Mouse (Mus musculus): ENCODE measurements around the gene Glb1l. TPM values are rescaled to one million over a fixed set of nuclear protein-coding genes. Genes with fewer than 3 reads are reported as not detected.

Gene Glb1l
- total RNA-seq, 2 experiments from 2014 or later: 6.7 to 8.2 TPM

- ATAC-seq (ENCODE audit: poor library complexity, severe bottlenecking): no peak
Observed at GRCm38 (mm10) chr1:75155837-75156236, 54.8 kb downstream of the Glb1l start.

DNA sequence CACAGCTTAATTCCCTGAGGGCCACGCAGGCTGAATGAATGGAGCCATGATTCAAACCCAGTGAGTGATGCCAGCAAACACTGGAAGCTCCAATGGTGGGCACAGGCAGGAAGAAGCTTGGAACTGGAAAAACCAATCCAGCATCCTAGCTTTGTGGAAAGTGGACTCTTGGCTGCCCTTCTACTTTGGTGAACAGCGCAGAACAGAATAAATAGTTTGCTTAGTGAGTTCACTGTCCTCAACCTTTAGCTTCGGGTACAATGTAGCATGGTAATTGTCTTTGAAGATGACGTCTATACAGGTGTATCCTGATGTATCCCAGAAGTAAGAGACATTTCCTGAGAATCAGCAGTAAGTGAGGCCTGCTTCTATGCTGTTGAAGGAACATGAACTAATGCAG is 61.9 kb downstream of the Glb1l start:
- ATAC-seq (ENCODE audit: poor library complexity, severe bottlenecking): no peak

Other genes starting within 250 kb of the Glb1l start
- 6.5 and 11.0 TPM in 2 replicates for gene Nhej1, start 85.6 kb downstream of the Glb1l start, total RNA-seq (2015)
- 8.2 and 9.9 TPM in 2 replicates for gene Nhej1, start 85.6 kb downstream of the Glb1l start, total RNA-seq (2017)
- gene Slc23a3, start 76.9 kb downstream of the Glb1l start, total RNA-seq (2015): 0.31 TPM in 1 of 2 replicates, not detected in the other
- gene Slc23a3, start 76.9 kb downstream of the Glb1l start, total RNA-seq (2017): not detected in 2 replicates
- 31.1 and 32.0 TPM in 2 replicates for gene Cnppd1, start 68.1 kb downstream of the Glb1l start, total RNA-seq (2015)
- 50.6 and 74.5 TPM in 2 replicates for gene Cnppd1, start 68.1 kb downstream of the Glb1l start, total RNA-seq (2017)
- gene Retreg2, start 68.0 kb downstream of the Glb1l start, total RNA-seq (2015): 34.9 and 37.0 TPM in 2 replicates
- gene Retreg2, start 68.0 kb downstream of the Glb1l start, total RNA-seq (2017): 34.8 and 35.9 TPM in 2 replicates
- gene Zfand2b, start 42.2 kb downstream of the Glb1l start, total RNA-seq (2015): 36.3 and 39.0 TPM in 2 replicates
- 44.0 and 47.4 TPM in 2 replicates for gene Zfand2b, start 42.2 kb downstream of the Glb1l start, total RNA-seq (2017)
- 2.5 and 4.0 TPM in 2 replicates for gene Abcb6, start 30.4 kb downstream of the Glb1l start, total RNA-seq (2015)
- gene Abcb6, start 30.4 kb downstream of the Glb1l start, total RNA-seq (2017): 3.6 and 5.3 TPM in 2 replicates
- 6.2 and 7.6 TPM in 2 replicates for gene Ankzf1, start 18.7 kb downstream of the Glb1l start, total RNA-seq (2015)
- gene Ankzf1, start 18.7 kb downstream of the Glb1l start, total RNA-seq (2017): 24.5 and 24.6 TPM in 2 replicates
- 26.7 and 34.8 TPM in 2 replicates for gene Atg9a, start 18.6 kb downstream of the Glb1l start, total RNA-seq (2015)
- gene Atg9a, start 18.6 kb downstream of the Glb1l start, total RNA-seq (2017): 12.8 and 21.3 TPM in 2 replicates
- gene Stk16, start within 50 bp of the Glb1l start, total RNA-seq (2015): 99.9 and 101 TPM in 2 replicates
- gene Stk16, start within 50 bp of the Glb1l start, total RNA-seq (2017): 71.1 and 84.6 TPM in 2 replicates
- 373 and 391 TPM in 2 replicates for gene Tuba4a, start 9.1 kb upstream of the Glb1l start, total RNA-seq (2015)
- 160 and 168 TPM in 2 replicates for gene Tuba4a, start 9.1 kb upstream of the Glb1l start, total RNA-seq (2017)
- not detected in 2 replicates for gene A630095N17Rik, start 21.3 kb upstream of the Glb1l start, total RNA-seq (2015)
- not detected in 2 replicates for gene A630095N17Rik, start 21.3 kb upstream of the Glb1l start, total RNA-seq (2017)
- 1.9 and 2.6 TPM in 2 replicates for gene Dnajb2, start 25.6 kb upstream of the Glb1l start, total RNA-seq (2015)
- gene Dnajb2, start 25.6 kb upstream of the Glb1l start, total RNA-seq (2017): 5.9 and 7.3 TPM in 2 replicates
- gene Ptprn, start 53.7 kb upstream of the Glb1l start, total RNA-seq (2015): not detected in 2 replicates
- gene Ptprn, start 53.7 kb upstream of the Glb1l start, total RNA-seq (2017): not detected in 2 replicates
- not detected in 2 replicates for gene Resp18, start 67.6 kb upstream of the Glb1l start, total RNA-seq (2015)
- gene Resp18, start 67.6 kb upstream of the Glb1l start, total RNA-seq (2017): not detected in 2 replicates
- gene Dnpep, start 107.2 kb upstream of the Glb1l start, total RNA-seq (2015): 26.2 and 32.0 TPM in 2 replicates
- gene Dnpep, start 107.2 kb upstream of the Glb1l start, total RNA-seq (2017): 31.1 and 35.9 TPM in 2 replicates
- gene Des, start 149.5 kb upstream of the Glb1l start, total RNA-seq (2015): not detected in 2 replicates
- not detected in 2 replicates for gene Des, start 149.5 kb upstream of the Glb1l start, total RNA-seq (2017)
- gene Speg, start 164.5 kb upstream of the Glb1l start, total RNA-seq (2015): not detected in 2 replicates
- gene Speg, start 164.5 kb upstream of the Glb1l start, total RNA-seq (2017): 0.11 TPM in 1 of 2 replicates, not detected in the other
- 71.8 and 79.4 TPM in 2 replicates for gene Gmppa, start 225.1 kb upstream of the Glb1l start, total RNA-seq (2015)
- gene Gmppa, start 225.1 kb upstream of the Glb1l start, total RNA-seq (2017): 56.5 and 58.9 TPM in 2 replicates
- not detected in 2 replicates for gene Asic4, start 239.6 kb upstream of the Glb1l start, total RNA-seq (2015)
- gene Asic4, start 239.6 kb upstream of the Glb1l start, total RNA-seq (2017): not detected in 2 replicates